Mouse (Mus musculus) stomach, embryonic 14.5 days (tissue): ENCODE measurements around the gene Itgb6. TPM values are rescaled to one million over a fixed set of nuclear protein-coding genes. Genes with fewer than 3 reads are reported as not detected.
A peak's percentile ranks its signal among the peaks of the same experiment; 100 is the strongest.

Experiments used
- ATAC-seq: fragments of 200-750 bp; cut with Nextera tagmentation; 2 replicates; pipeline ENCODE4 v1.8.0; 2017; ENCODE audit warnings: low read depth, moderate TSS enrichment; ENCODE audit not compliant: insufficient number of reproducible peaks, insufficient read depth, low FRiP score
- H3K27ac ChIP-seq: fragments of 300-500 bp; sonication (generic); 2 replicates; pipeline ENCODE4 v1.5.1; 2014; ENCODE audit warnings: mild to moderate bottlenecking, low read length, moderate library complexity, mixed read lengths
- H3K27me3 ChIP-seq: fragments of 300-500 bp; sonication (generic); 2 replicates; pipeline ENCODE4 v1.6.1; 2014; ENCODE audit warnings: low read length, control low read depth, mixed read lengths; ENCODE audit not compliant: control insufficient read depth, insufficient read depth
- H3K36me3 ChIP-seq: fragments of 300-500 bp; sonication (generic); 2 replicates; pipeline ENCODE4 v1.6.1; 2014; ENCODE audit warnings: mild to moderate bottlenecking, control low read depth, low read length, moderate library complexity, mixed read lengths; ENCODE audit not compliant: control insufficient read depth, insufficient read depth
- H3K4me1 ChIP-seq: fragments of 300-500 bp; sonication (generic); 2 replicates; pipeline ENCODE4 v1.6.1; 2014; ENCODE audit warnings: low read length, control low read depth, mixed read lengths; ENCODE audit not compliant: control insufficient read depth, insufficient read depth
- H3K4me2 ChIP-seq: fragments of 300-500 bp; sonication (generic); replicated peaks from 2 replicates; pipeline ENCODE4 v1.6.1; 2014; ENCODE audit warnings: low read depth, low read length, control low read depth
- H3K4me3 ChIP-seq: fragments of 300-500 bp; sonication (generic); 2 replicates; pipeline ENCODE4 v1.5.1; 2014; ENCODE audit warnings: low read depth, low read length, control low read depth
- H3K9ac ChIP-seq: fragments of 300-500 bp; sonication (generic); replicated peaks from 2 replicates; pipeline ENCODE4 v1.6.1; 2014; ENCODE audit warnings: low read depth, mild to moderate bottlenecking, control low read depth, low read length, moderate library complexity, mixed read lengths
- H3K9me3 ChIP-seq: fragments of 300-500 bp; sonication (generic); 2 replicates; pipeline ENCODE4 v1.6.1; 2016; ENCODE audit warnings: low read depth, low read length, control low read depth; ENCODE audit not compliant: control insufficient read depth
- WGBS: fragments of 180-500 bp; shearing (Covaris S2); extraction: QIAGEN DNeasy Blood & Tissue Kit; methylation state at CpG from one replicate; pipeline ENCODE4 v1.1.7; 2014; 5-methylcytosine and 5-hydroxymethylcytosine counted together
- polyA plus RNA-seq: library from polyadenylated mRNA; unstranded; fragments of >200 nt; fragmentation: Nextera tagmentation; extraction: Ambion mirVana; gene quantifications from 2 replicates; pipeline ENCODE4 v1.2.1, GENCODE M21; 2014

The Itgb6 gene
- polyA plus RNA-seq, 1 experiment from 2014 or later = 11.2 TPM

DNA sequence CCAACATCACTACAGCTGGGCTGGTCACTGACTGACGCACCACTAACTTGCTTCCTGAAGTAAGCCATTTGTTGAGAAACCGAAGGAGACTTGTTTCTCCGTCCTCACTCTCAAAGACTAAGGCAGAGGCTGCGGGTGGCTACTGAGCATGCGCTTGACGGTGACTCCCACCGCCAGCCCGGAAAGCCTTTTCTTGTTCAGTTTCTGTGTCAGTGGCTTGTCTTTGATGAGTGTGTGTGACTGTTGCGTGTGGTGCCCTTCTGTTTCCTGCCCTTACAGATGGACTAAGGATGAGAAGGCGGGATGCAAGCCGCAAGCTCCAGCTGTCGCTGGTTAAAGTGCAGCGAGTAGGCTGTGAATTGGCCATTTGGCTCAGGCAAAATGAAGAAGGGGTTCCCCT, 5.1 kb downstream of the Itgb6 start:
- Histone ChIP-seq H3K9ac (no peak overlapping the region), H3K36me3 (no peaks in the 10 kb centered on the region), H3K4me2 (0 out of 2 replicates have a peak overlapping the region, but pooled peaks have one; percentile 3), H3K27me3 (no peaks in the 10 kb centered on the region), H3K27ac (no peak overlapping the region), H3K9me3 (no peaks in the 10 kb centered on the region), H3K4me1 (0 out of 2 replicates have a peak, but pooled peaks cover 13% of the 10 kb centered on the region), H3K4me3 (no peak overlapping the region)
- WGBS = 71% methylated on average over 13 of the region's 13 CpGs
- no peak for ATAC-seq

- Histone ChIP-seq H3K36me3 (no peaks in the 10 kb centered on the region), H3K4me3 (no peak overlapping the region), H3K9ac (no peak overlapping the region), H3K27ac (no peak overlapping the region), H3K4me2 (no peak overlapping the region), H3K9me3 (no peaks in the 10 kb centered on the region), H3K4me1 (0 out of 2 replicates have a peak, but pooled peaks cover 13% of the 10 kb centered on the region), H3K27me3 (no peaks in the 10 kb centered on the region)
- ATAC-seq = no peak
Observed at GRCm38 (mm10) chr2:60716549-60716948, 5.9 kb downstream of the Itgb6 start.

- Histone ChIP-seq H3K9me3 (no peaks in the 10 kb centered on the region), H3K9ac (no peak overlapping the region), H3K27ac (no peak overlapping the region), H3K27me3 (no peaks in the 10 kb centered on the region), H3K4me1 (0 out of 2 replicates have a peak, but pooled peaks cover 13% of the 10 kb centered on the region), H3K4me2 (no peak overlapping the region), H3K36me3 (no peaks in the 10 kb centered on the region), H3K4me3 (no peak overlapping the region)
- WGBS = 66% methylated on average over 13 of the region's 13 CpGs
- no peak for ATAC-seq
Observed at GRCm38 (mm10) chr2:60715771-60716170, 6.7 kb downstream of the Itgb6 start.

DNA sequence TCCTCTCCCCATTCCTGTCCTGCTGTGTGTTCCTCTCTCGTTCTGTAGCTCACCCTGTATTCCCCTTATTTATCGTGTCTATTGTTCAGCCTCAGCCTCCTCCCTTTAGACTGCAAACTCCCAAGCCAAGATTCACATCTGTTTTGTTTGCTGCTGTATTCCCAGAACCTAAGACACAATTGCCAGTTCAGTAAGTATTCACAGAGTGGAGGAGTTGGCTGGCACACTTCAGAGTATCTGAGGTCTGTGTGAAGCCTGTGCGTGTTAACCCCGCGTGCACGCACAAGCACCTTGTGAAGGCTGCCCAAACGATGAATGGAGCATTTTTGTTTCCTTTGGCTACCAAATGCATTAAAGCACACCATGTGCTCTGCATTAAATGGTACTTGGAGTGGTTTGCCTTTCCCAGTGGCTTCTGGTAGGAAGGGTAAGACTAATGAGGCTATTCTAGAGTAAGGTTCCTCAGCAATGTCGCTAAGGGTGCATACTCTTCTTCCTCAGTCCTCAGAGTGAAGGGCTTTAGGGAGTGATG, 7.4 kb downstream of the Itgb6 start:
- Histone ChIP-seq H3K27me3 (no peaks in the 10 kb centered on the region), H3K4me3 (no peak overlapping the region), H3K9me3 (no peaks in the 10 kb centered on the region), H3K4me1 (0 out of 2 replicates have a peak, but pooled peaks cover 13% of the 10 kb centered on the region), H3K27ac (no peak overlapping the region), H3K9ac (no peak overlapping the region), H3K4me2 (no peak overlapping the region), H3K36me3 (no peaks in the 10 kb centered on the region)
- WGBS = 62% methylated on average over 8 of the region's 8 CpGs
- ATAC-seq = no peak

DNA sequence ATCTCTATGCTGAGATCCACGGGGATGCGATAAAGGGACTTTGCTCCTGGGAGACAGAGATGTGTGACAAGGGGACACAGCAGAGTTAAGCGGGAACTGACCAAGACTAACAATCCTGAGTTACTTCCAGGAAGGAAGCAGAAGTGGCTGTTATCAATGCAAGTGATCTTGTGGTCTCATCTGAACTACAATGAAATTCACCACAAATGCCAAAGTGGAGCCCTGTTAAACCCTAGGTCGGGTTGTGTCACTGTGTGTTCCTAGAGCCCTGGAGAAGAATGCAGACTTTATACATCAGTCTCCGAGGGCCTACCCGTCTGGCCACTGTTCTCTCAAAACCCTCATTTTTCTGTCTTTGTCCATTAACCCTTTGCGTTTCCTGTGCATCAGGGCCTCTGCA, 8.0 kb downstream of the Itgb6 start:
- no peak overlapping the region for H3K9ac ChIP-seq
- 0 out of 2 replicates have a peak, but pooled peaks cover 13% of the 10 kb centered on the region for H3K4me1 ChIP-seq
- 0 out of 2 replicates have a peak overlapping the region, but pooled peaks have one; percentile 17 for H3K27ac ChIP-seq
- no peaks in the 10 kb centered on the region for H3K36me3 ChIP-seq
- WGBS = 43% methylated on average over 7 of the region's 7 CpGs
- no peak for ATAC-seq
- H3K4me3 ChIP-seq = no peak overlapping the region
- H3K9me3 ChIP-seq = no peaks in the 10 kb centered on the region
- H3K27me3 ChIP-seq = no peaks in the 10 kb centered on the region
- H3K4me2 ChIP-seq = no peak overlapping the region

DNA sequence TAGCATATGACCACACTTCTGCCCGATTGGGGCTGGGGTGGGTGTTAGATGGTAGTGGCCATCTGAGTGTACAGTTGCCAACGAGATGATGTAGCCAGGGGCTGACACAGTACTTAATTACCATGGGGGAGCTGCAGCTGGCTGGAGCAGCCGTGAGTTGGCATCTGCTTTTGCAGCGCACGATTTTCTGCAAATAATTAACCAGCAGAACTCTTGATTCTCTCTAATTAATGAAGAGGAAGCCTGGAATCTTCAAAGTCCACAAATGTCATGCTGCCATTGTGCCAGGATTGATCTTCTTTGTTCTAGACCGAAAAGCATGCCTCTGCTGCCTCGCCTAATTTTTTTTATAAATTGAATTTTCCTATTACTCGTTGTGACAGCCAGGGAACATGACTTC, 8.6 kb downstream of the Itgb6 start:
- WGBS = 36% methylated on average over 8 of the region's 8 CpGs
- no peak overlapping the region for H3K4me3 ChIP-seq
- no peak overlapping the region for H3K27ac ChIP-seq
- no peak overlapping the region for H3K4me2 ChIP-seq
- H3K9ac ChIP-seq = no peak overlapping the region
- H3K27me3 ChIP-seq = no peaks in the 10 kb centered on the region
- H3K36me3 ChIP-seq = no peaks in the 10 kb centered on the region
- H3K4me1 ChIP-seq = 0 out of 2 replicates have a peak, but pooled peaks cover 13% of the 10 kb centered on the region
- no peak for ATAC-seq
- no peaks in the 10 kb centered on the region for H3K9me3 ChIP-seq

GRCm38 (mm10) chr2:60712891-60713290, 9.6 kb downstream of the Itgb6 start:
- 76% methylated on average over 5 of the region's 5 CpGs for WGBS
- Histone ChIP-seq H3K4me1 (0 out of 2 replicates have a peak, but pooled peaks cover 13% of the 10 kb centered on the region), H3K36me3 (no peaks in the 10 kb centered on the region), H3K27ac (no peak overlapping the region), H3K4me2 (no peak overlapping the region), H3K4me3 (no peak overlapping the region), H3K27me3 (no peaks in the 10 kb centered on the region), H3K9ac (no peak overlapping the region), H3K9me3 (no peaks in the 10 kb centered on the region)
- ATAC-seq = no peak

DNA sequence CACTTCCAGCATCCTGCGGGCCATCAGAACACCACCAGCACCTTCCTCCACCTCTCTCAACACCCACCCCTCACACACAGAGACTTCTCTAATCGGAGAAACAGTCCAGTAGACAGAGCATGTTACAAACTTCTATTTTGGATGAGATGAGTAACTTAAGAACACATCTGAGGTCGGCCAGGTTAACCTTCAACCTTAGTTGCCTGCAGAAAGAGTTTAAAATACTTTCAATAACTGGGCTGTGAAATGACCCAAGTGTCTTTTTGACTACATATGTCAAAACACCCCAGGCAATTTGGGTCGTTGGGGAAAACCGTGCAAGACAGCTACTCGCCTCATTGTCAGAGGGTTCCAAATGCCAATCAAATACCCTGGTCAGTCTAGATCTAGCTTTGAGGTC, 10.0 kb downstream of the Itgb6 start:
- Histone ChIP-seq H3K27me3 (no peaks in the 10 kb centered on the region), H3K36me3 (no peaks in the 10 kb centered on the region), H3K9ac (no peak overlapping the region), H3K4me3 (no peak overlapping the region), H3K9me3 (no peaks in the 10 kb centered on the region), H3K4me1 (0 out of 2 replicates have a peak, but pooled peaks cover 13% of the 10 kb centered on the region), H3K4me2 (no peak overlapping the region), H3K27ac (no peak overlapping the region)
- 68% methylated on average over 6 of the region's 6 CpGs for WGBS
- no peak for ATAC-seq
